Mouse (Mus musculus): ENCODE data around the gene Otop2. TPM values are rescaled to one million over a fixed set of nuclear protein-coding genes. Genes with fewer than 3 reads are reported as not detected.

Gene Otop2
- polyA plus RNA-seq, 1 experiment = not detected

DNA sequence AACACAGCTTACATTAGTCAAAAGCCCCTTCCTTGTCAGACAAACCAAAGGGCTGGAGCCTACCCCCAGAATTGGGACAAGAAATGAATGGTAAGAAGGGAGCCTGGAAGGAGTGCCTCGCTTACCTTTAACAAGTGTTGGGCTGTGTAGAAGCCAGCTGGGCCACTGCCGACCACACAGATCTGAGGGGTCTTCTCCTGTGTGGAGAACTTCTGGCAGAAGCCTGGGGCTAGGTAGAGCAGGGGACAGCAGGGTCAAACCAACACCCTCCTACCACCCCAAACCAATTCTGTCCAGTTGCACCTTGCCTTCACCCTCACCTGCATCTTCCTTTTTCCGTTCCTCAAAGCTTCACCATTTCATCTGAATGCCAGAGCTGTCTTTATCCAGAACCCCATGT lies 31.0 kb upstream of the Otop2 start:
- no peak overlapping the region for H3K27ac ChIP-seq (ENCODE audit: insufficient read depth, low read length)
- peak overlapping the region; percentile 87; the same call in 1 of the 2 replicates for H3K4me3 ChIP-seq (ENCODE audit: insufficient read depth, low read length)
- no peaks in the 10 kb centered on the region for H3K4me1 ChIP-seq (ENCODE audit: control insufficient read depth, insufficient read depth, low read length)
- TF ChIP-seq POLR2A (IDR thresholded peaks at IDR 0.05; ENCODE audit: low read depth, low read length) = no peak
- no peak for TF ChIP-seq CTCF (IDR thresholded peaks at IDR 0.05; ENCODE audit: borderline replicate concordance, insufficient read depth, low read length)

DNA sequence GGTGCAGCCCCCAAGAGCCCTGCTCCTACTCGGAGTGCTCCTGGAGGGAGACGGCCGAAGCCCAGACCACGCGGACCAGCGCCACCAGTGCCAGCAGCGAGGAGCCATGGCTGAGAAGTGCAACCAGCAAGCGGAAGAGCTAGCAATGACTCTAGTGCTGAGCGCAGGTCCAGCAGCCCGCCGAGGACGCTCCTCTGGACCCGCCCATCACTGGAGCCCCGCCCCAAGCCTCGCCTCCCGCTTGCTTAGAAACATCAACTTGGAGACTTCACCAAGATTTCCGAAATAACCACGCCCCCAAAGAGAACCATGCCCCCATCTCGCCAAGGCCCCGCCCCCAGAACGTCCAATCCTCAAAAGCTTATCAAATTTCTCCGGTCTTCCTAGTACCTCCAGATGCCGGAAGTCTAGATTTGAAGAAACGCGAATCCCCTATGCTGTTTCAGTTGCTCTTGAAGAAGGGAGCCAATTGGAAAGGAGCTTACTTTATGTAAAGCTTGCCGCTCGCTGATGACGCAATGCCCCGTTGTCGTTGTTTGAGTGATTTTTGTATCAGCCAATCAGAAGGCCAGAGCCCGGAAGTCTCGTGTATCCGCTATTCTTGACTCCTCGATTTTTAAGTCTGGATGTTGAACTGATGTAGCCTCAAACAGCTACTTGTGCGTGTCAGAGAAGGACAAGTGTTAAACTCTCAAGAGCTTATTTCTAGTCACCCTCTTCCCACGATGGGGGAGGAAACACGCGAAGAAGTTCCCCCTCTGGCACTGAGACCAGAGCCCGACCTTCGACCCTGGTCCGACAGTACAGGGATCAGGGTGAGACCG lies 30.0 kb upstream of the Otop2 start, which contains the start of gene Fdxr:
Fdxr (minus strand) TSS at position 271 of the 824 bp plus-strand sequence.
- Histone ChIP-seq H3K27ac (ENCODE audit: insufficient read depth, low read length) (peak within 1 kb of the TSS; percentile 68), H3K4me1 (ENCODE audit: control insufficient read depth, insufficient read depth, low read length) (no peaks in the 10 kb centered on the region), H3K4me3 (ENCODE audit: insufficient read depth, low read length) (peak within 1 kb of the TSS; percentile 96)
- peak; percentile 100 for TF ChIP-seq POLR2A (IDR thresholded peaks at IDR 0.05; ENCODE audit: low read depth, low read length)
- no peak for TF ChIP-seq CTCF (IDR thresholded peaks at IDR 0.05; ENCODE audit: borderline replicate concordance, insufficient read depth, low read length)

DNA sequence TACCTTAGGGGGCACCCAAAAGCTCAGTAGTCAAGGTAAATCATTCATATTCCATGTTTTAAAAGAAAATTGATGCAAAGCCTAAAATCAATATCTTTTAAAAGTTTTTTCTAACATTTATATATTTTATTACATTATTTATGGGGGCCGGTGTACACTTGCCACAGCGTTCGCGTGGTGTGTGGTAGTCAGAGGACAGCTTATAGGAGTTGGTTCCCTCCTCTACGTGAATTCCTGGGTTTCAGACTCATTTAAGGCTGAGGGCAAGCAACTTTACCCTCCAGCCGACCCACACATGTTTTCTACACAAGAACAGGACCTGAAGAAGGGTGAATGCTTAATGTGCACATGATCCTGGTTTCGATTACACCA lies 29.4 kb upstream of the Otop2 start:
- peak overlapping the region; percentile 96 for H3K4me3 ChIP-seq (ENCODE audit: insufficient read depth, low read length)
- TF ChIP-seq CTCF (IDR thresholded peaks at IDR 0.05; ENCODE audit: borderline replicate concordance, insufficient read depth, low read length) (no peak), POLR2A (IDR thresholded peaks at IDR 0.05; ENCODE audit: low read depth, low read length) (no peak)
- no peaks in the 10 kb centered on the region for H3K4me1 ChIP-seq (ENCODE audit: control insufficient read depth, insufficient read depth, low read length)
- H3K27ac ChIP-seq (ENCODE audit: insufficient read depth, low read length) = peak overlapping the region; percentile 68

- no peak for TF ChIP-seq POLR2A (IDR thresholded peaks at IDR 0.05; ENCODE audit: low read depth, low read length)
- TF ChIP-seq CTCF (IDR thresholded peaks at IDR 0.05; ENCODE audit: borderline replicate concordance, insufficient read depth, low read length) = no peak
- Histone ChIP-seq H3K4me1 (ENCODE audit: control insufficient read depth, insufficient read depth, low read length) (no peaks in the 10 kb centered on the region), H3K27ac (ENCODE audit: insufficient read depth, low read length) (no peak overlapping the region), H3K4me3 (ENCODE audit: insufficient read depth, low read length) (no peak overlapping the region)
These were observed 28.8 kb upstream of the Otop2 start for GRCm38 (mm10) chr11:115278176-115278575.

DNA sequence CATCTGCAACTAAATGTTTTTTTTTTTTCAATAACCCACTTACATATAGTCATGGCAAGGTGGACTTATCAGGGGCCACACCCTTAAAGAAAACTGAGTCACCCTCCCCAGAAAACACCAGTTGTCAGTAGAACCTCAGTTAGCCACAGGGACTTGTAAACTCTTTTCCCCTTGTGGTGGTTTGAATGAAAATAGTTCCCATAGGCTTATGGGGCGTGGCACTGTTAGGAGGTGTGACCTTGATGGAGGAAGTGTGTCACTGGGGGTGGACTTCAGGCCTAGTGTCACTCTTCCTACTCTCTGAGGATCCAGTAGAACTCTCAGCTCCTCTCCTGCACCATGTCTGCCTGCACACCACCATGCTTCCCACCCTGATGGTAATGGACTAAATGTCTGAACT lies 27.2 kb upstream of the Otop2 start:
- H3K4me1 ChIP-seq (ENCODE audit: control insufficient read depth, insufficient read depth, low read length) = no peaks in the 10 kb centered on the region
- no peak overlapping the region for H3K4me3 ChIP-seq (ENCODE audit: insufficient read depth, low read length)
- H3K27ac ChIP-seq (ENCODE audit: insufficient read depth, low read length) = no peak overlapping the region
- TF ChIP-seq CTCF (IDR thresholded peaks at IDR 0.05; ENCODE audit: borderline replicate concordance, insufficient read depth, low read length) (no peak), POLR2A (IDR thresholded peaks at IDR 0.05; ENCODE audit: low read depth, low read length) (no peak)

DNA sequence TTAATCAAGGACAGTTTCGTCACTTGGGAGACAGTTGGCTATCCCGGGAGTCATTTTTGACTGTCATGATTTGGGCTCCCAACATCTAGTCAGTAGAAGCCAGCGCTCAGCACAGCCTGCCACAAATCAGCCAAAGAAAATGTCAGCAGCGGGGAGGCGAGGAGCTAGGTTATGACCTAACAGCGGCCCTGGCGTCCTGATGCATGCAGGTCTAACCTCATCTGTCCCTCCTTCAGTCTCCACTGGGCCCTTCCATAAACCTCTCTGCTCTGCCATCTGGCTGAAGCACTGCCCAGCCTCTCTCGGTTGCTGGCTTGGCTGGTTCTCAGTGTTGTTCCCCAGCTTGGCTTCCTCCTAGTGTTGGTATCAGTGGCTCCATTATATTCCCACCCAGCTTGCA lies 24.7 kb upstream of the Otop2 start:
- TF ChIP-seq POLR2A (IDR thresholded peaks at IDR 0.05; ENCODE audit: low read depth, low read length) (no peak), CTCF (IDR thresholded peaks at IDR 0.05; ENCODE audit: borderline replicate concordance, insufficient read depth, low read length) (no peak)

GRCm38 (mm10) chr11:115282723-115283485 lies 24.1 kb upstream of the Otop2 start:
- no peak overlapping the region for H3K4me3 ChIP-seq (ENCODE audit: insufficient read depth, low read length)
- TF ChIP-seq POLR2A (IDR thresholded peaks at IDR 0.05; ENCODE audit: low read depth, low read length) = no peak
- TF ChIP-seq CTCF (IDR thresholded peaks at IDR 0.05; ENCODE audit: borderline replicate concordance, insufficient read depth, low read length) = no peak
- H3K27ac ChIP-seq (ENCODE audit: insufficient read depth, low read length) = no peak overlapping the region
- H3K4me1 ChIP-seq (ENCODE audit: control insufficient read depth, insufficient read depth, low read length) = no peaks in the 10 kb centered on the region

More for the DNA sequence above, 24.7 kb upstream of the Otop2 start:
- no peaks in the 10 kb centered on the region for H3K4me1 ChIP-seq (ENCODE audit: control insufficient read depth, insufficient read depth, low read length)
- H3K4me3 ChIP-seq (ENCODE audit: insufficient read depth, low read length) = no peak overlapping the region
- H3K27ac ChIP-seq (ENCODE audit: insufficient read depth, low read length) = no peak overlapping the region

GRCm38 (mm10) chr11:115283486-115283765 lies 23.5 kb upstream of the Otop2 start:
- no peak for TF ChIP-seq CTCF (IDR thresholded peaks at IDR 0.05; ENCODE audit: borderline replicate concordance, insufficient read depth, low read length)
- TF ChIP-seq POLR2A (IDR thresholded peaks at IDR 0.05; ENCODE audit: low read depth, low read length) = no peak
- no peak overlapping the region for H3K4me3 ChIP-seq (ENCODE audit: insufficient read depth, low read length)
- H3K27ac ChIP-seq (ENCODE audit: insufficient read depth, low read length) = no peak overlapping the region
- H3K4me1 ChIP-seq (ENCODE audit: control insufficient read depth, insufficient read depth, low read length) = no peaks in the 10 kb centered on the region

DNA sequence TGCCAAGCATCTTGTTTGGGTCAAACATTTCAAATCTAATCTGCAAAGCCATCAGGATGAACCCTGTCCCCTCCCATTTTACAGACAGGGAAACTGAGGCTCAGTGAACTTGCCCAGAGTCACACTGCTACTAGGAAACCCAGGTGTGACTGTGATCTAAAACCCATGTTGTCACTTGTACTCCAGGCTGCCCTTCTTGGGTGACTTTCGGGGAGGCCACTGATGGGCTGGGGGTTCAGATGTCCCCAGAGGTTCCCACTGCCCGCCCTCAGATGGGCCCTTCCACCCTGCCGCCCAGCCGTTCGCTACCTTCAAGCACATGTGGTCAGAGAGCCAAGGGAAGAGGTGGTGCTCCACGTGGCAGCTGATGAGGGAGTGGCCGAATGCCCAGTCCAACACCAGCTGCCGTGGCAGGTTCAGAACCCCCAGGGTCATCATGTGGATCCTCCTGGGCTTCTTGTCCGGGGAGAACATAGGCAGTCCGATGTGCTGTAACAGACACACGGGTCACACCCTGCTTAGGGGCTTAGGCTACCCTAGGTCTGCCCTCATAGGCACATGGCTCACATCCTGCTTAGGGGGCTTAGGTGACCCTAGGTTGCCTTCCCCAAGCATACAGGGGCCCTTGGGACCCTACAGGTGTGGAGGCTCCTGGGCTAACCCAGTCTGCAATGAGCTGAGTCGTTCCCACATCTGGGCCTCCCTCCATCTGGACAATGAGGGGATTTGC lies 22.9 kb upstream of the Otop2 start:
- Histone ChIP-seq H3K27ac (ENCODE audit: insufficient read depth, low read length) (no peak overlapping the region), H3K4me1 (ENCODE audit: control insufficient read depth, insufficient read depth, low read length) (no peaks in the 10 kb centered on the region), H3K4me3 (ENCODE audit: insufficient read depth, low read length) (no peak overlapping the region)
- TF ChIP-seq POLR2A (IDR thresholded peaks at IDR 0.05; ENCODE audit: low read depth, low read length) = no peak
